Mouse (Mus musculus) kidney, embryonic 15.5 days (tissue): ENCODE results near the gene Gm6377. TPM values are rescaled to one million over a fixed set of nuclear protein-coding genes. Genes with fewer than 3 reads are reported as not detected.

Experiments
- ATAC-seq: fragments of 200-750 bp; cut with Nextera tagmentation; replicated peaks from 2 replicates; pipeline ENCODE4 v1.8.0; 2017; ENCODE audit warnings: moderate TSS enrichment; ENCODE audit not compliant: low FRiP score
- H3K27ac ChIP-seq: fragments of 300-500 bp; sonication (generic); 2 replicates; pipeline ENCODE4 v1.5.1; 2015; ENCODE audit warnings: mild to moderate bottlenecking, inconsistent platforms
- H3K27me3 ChIP-seq: fragments of 300-500 bp; sonication (generic); 2 replicates; pipeline ENCODE4 v1.6.1; 2015; ENCODE audit warnings: inconsistent platforms
- H3K36me3 ChIP-seq: fragments of 300-500 bp; sonication (generic); 2 replicates; pipeline ENCODE4 v1.6.1; 2015; ENCODE audit warnings: inconsistent platforms
- H3K4me1 ChIP-seq: fragments of 300-500 bp; sonication (generic); 2 replicates; pipeline ENCODE4 v1.6.1; 2015; ENCODE audit warnings: inconsistent platforms
- H3K4me2 ChIP-seq: fragments of 300-500 bp; sonication (generic); 2 replicates; pipeline ENCODE4 v1.6.1; 2015; ENCODE audit warnings: moderate library complexity, mild to moderate bottlenecking, inconsistent platforms
- H3K4me3 ChIP-seq: fragments of 300-500 bp; sonication (generic); replicated peaks from 2 replicates; pipeline ENCODE4 v1.5.1; 2015; ENCODE audit warnings: mild to moderate bottlenecking, inconsistent platforms
- H3K9ac ChIP-seq: fragments of 300-500 bp; sonication (generic); 2 replicates; pipeline ENCODE4 v1.6.1; 2015; ENCODE audit warnings: mild to moderate bottlenecking, inconsistent platforms
- H3K9me3 ChIP-seq: fragments of 300-500 bp; sonication (generic); replicated peaks from 2 replicates; pipeline ENCODE4 v1.6.1; 2016; ENCODE audit warnings: inconsistent platforms
- WGBS: fragments of 180-500 bp; shearing (Covaris S2); methylation state at CpG from one replicate; pipeline ENCODE4 v1.1.7; 2015; ENCODE audit warnings: mixed read lengths; 5-methylcytosine and 5-hydroxymethylcytosine counted together
- polyA plus RNA-seq: library from polyadenylated mRNA; unstranded; fragments of >200 nt; fragmentation: Nextera tagmentation; extraction: Ambion mirVana; gene quantifications from 2 replicates; pipeline ENCODE4 v1.2.1, GENCODE M21; 2015

The Gm6377 gene
- polyA plus RNA-seq = 0.08 and 0.14 TPM in 2 replicates

DNA sequence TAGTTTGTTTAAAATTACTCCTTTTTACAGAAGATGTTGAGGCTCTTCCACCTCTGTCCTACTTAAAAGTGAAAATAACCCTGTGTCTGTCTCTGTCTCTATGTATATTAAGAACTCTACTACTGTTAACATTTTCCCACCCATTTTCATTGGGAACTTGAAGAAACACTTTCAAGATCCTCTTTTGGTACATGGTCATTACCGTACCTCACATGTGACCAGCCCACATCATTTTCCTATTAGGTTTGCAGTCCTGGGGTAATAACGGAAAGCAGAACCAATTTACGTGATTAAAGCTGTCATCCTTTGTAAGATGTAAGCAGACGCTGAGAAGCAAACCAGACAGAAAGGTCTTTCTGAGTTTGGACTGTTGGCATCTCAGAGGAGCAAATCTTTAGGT is at the start of gene Gm6377:
TSS of gene Gm6377 (plus strand) at position 289 of the 400 bp plus-strand sequence.
- Histone ChIP-seq H3K27me3 (no peaks in the 10 kb centered on the region), H3K9me3 (no peaks in the 10 kb centered on the region), H3K4me2 (no peak within 1 kb of the TSS), H3K36me3 (no peaks in the 10 kb centered on the region), H3K4me3 (no peak within 1 kb of the TSS), H3K4me1 (no peaks in the 10 kb centered on the region), H3K9ac (no peak within 1 kb of the TSS), H3K27ac (no peak within 1 kb of the TSS)
- WGBS = 87% methylated on average over 4 of the region's 4 CpGs
- no peak for ATAC-seq

DNA sequence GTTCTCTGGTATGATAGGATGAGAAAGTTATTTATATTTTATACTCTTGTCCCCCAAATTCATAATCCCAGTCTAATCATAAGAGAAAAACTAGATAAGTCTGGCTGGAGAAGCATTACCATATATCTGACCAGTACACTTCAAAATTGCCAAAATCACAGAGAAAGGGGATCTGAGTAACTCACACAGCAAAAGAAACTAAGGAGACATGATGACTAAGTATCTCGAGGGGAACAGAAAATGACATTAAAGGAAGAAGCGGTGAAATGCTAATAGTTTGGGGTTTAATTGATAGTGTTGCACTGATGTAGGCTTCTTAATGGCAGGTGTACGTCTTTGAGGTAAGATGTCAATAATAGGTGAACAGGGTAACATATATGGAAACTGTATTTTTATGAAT is 49.4 kb upstream of the Gm6377 start:
- WGBS = 80% methylated on average over 3 of the region's 3 CpGs
- Histone ChIP-seq H3K9me3 (no peaks in the 10 kb centered on the region), H3K4me1 (no peaks in the 10 kb centered on the region), H3K4me2 (no peak overlapping the region), H3K9ac (no peak overlapping the region), H3K4me3 (no peak overlapping the region), H3K27me3 (no peaks in the 10 kb centered on the region), H3K27ac (no peak overlapping the region), H3K36me3 (no peaks in the 10 kb centered on the region)
- ATAC-seq = no peak

DNA sequence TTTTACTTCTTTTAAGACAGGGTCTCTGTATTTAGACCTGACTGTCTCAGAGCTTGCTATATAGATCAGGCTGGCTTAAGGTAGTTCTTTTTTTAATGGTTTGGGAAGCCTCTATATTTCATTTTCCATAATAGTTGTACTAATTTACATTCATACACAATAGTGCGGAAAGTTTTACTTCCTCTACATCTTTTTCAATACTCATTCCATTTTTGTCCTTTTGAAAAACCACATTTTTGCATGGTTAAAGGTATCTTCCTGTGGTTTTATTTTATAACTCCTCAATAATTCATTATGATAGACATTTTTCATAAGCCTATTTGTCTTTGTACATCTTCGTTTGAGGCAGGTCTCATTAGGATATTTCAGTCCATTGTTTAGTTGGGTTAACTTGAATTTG is 45.3 kb upstream of the Gm6377 start:
- H3K27me3 ChIP-seq = no peaks in the 10 kb centered on the region
- 87% methylated on average over 2 of the region's 2 CpGs for WGBS
- no peak overlapping the region for H3K27ac ChIP-seq
- no peak for ATAC-seq
- no peaks in the 10 kb centered on the region for H3K9me3 ChIP-seq
- no peak overlapping the region for H3K4me2 ChIP-seq
- H3K9ac ChIP-seq = no peak overlapping the region
- no peaks in the 10 kb centered on the region for H3K36me3 ChIP-seq
- H3K4me3 ChIP-seq = no peak overlapping the region
- no peaks in the 10 kb centered on the region for H3K4me1 ChIP-seq

DNA sequence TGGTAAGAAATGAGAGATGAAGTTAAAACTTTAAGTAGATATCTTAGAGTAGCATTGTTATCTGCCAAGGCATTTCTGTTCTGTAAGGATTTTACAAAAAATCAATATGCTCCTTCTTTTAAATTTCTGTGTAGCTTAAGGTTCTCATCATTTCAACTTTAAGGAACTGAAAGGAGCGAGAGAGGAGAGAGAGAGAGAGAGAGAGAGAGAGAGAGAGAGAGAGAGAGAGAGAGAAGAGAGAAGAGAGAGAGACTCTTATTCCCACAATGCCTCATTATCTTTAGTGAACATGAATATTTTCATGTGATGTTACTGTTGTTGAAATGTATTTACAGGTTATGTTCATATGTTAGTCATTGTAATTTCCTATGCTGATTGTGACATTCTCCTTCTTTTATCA is 36.2 kb upstream of the Gm6377 start:
- Histone ChIP-seq H3K4me1 (no peaks in the 10 kb centered on the region), H3K4me3 (no peak overlapping the region), H3K9ac (no peak overlapping the region), H3K9me3 (no peaks in the 10 kb centered on the region), H3K4me2 (no peak overlapping the region), H3K27ac (no peak overlapping the region), H3K27me3 (no peaks in the 10 kb centered on the region), H3K36me3 (no peaks in the 10 kb centered on the region)
- WGBS = 94% methylated on average over 1 of the region's 1 CpGs
- ATAC-seq = no peak

DNA sequence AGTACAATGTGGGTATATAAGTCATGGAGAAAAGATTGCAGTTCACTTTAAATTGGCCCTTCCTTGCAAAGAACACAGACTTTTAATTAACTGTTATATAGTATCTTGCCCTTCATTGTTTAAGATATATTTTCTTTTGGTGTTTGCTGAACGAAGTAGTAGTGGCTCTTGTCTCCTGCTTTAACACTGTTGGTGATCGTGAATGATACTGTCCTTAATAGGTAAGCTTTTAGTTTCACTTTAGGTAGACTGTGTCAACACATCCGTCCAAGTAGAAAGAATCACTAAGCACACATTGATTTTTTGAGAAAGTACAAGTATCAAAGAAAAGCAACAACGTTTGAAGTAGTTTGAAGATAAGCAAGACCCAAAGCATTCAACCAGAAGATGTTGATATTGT is 35.7 kb upstream of the Gm6377 start:
- Histone ChIP-seq H3K4me2 (no peak overlapping the region), H3K4me1 (no peaks in the 10 kb centered on the region), H3K9me3 (no peaks in the 10 kb centered on the region), H3K4me3 (no peak overlapping the region), H3K9ac (no peak overlapping the region), H3K27ac (no peak overlapping the region), H3K27me3 (no peaks in the 10 kb centered on the region), H3K36me3 (no peaks in the 10 kb centered on the region)
- no peak for ATAC-seq
- 79% methylated on average over 4 of the region's 4 CpGs for WGBS

DNA sequence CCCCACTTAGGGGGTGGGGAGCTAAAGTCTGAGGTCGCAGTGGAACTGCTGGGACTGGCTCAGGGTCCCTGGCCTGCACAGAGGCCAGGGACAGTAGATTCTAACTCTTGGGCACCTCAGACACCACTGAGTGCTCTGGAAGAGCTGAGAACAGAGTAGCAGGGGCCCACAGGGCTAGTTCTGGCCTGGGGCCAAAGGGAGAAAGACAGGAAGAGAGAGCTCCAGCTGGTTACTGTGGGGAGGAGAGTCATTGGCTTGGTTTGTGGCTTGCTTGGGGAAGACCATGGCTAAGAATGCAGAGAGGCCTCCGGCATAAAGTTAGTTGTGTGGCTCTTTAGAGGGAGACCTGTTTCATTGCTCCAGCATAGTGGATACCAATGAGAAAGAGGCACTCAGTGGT is 21.5 kb upstream of the Gm6377 start:
- no peaks in the 10 kb centered on the region for H3K4me1 ChIP-seq
- no peak overlapping the region for H3K27ac ChIP-seq
- ATAC-seq = no peak
- WGBS = 59% methylated on average over 2 of the region's 2 CpGs
- H3K9ac ChIP-seq = no peak overlapping the region
- H3K4me3 ChIP-seq = no peak overlapping the region
- no peaks in the 10 kb centered on the region for H3K27me3 ChIP-seq
- no peak overlapping the region for H3K4me2 ChIP-seq
- no peaks in the 10 kb centered on the region for H3K9me3 ChIP-seq
- no peaks in the 10 kb centered on the region for H3K36me3 ChIP-seq

DNA sequence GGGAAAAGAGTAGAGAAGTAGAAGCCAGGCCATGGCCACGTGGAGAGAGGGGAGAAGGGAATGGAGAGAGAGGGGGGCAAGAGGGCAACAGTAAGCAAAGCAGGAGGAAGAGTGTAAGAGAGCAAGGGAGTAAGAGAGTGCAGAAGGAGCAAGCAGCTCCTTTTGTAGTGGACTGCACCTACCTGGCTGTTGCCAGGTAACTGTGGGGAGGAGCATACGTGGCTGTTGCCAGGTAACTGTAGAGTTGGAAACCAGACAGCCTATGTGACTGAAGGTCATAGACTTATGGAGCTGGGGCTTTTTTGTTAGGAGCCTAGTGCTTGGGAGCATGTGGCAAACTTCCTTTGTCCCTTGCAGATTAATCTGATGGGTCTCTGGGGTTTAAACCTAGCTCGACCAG is 21.1 kb upstream of the Gm6377 start:
- 42% methylated on average over 3 of the region's 3 CpGs for WGBS
- H3K27me3 ChIP-seq = no peaks in the 10 kb centered on the region

DNA sequence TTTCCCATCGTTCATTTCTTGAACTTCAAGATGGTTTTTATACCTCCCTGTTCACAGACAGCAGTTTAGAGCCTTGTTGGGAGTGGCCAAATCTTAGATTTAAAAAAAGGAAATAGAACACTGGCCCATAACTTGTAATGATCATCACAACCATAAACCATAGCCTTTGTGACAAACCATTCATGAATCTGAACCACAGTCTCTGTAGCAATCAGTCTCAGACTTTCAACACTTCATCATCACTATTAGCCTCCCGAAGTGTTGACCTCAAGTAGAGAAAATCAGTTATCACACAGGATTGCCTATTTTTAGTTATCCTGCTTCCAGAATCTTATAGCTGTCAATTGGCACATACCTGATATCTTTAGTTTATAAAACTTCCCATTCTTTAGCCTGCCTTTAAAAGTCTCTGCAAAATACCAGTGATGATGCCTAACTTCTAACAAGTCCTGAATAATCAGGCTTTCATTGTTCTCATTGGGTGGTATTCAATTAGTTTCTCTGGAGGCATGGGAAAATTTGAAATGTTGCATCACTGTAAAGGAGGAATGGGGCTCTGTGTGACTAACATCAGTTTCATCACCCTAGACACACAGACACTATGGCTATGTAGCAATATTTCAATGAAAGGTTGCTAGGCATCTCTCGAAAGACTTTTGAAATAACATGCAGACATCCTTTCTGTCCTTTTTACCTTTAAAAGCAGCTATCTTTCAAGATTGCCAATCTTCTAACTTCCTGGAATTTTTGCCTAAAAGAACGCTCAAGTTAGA is 11.7 kb upstream of the Gm6377 start:
- Histone ChIP-seq H3K4me3 (no peak overlapping the region), H3K9ac (no peak overlapping the region), H3K4me2 (no peak overlapping the region), H3K27ac (no peak overlapping the region), H3K9me3 (no peaks in the 10 kb centered on the region), H3K36me3 (no peaks in the 10 kb centered on the region), H3K27me3 (no peaks in the 10 kb centered on the region), H3K4me1 (no peaks in the 10 kb centered on the region)
- ATAC-seq = no peak
- WGBS = 83% methylated on average over 4 of the region's 4 CpGs

More for the DNA sequence above, 21.1 kb upstream of the Gm6377 start:
- H3K9me3 ChIP-seq = no peaks in the 10 kb centered on the region
- no peak overlapping the region for H3K9ac ChIP-seq
- no peak overlapping the region for H3K27ac ChIP-seq
- H3K4me3 ChIP-seq = no peak overlapping the region
- H3K4me2 ChIP-seq = no peak overlapping the region
- H3K36me3 ChIP-seq = no peaks in the 10 kb centered on the region
- peak; percentile 43; the same call in 1 of the 2 replicates for ATAC-seq
- H3K4me1 ChIP-seq = no peaks in the 10 kb centered on the region

DNA sequence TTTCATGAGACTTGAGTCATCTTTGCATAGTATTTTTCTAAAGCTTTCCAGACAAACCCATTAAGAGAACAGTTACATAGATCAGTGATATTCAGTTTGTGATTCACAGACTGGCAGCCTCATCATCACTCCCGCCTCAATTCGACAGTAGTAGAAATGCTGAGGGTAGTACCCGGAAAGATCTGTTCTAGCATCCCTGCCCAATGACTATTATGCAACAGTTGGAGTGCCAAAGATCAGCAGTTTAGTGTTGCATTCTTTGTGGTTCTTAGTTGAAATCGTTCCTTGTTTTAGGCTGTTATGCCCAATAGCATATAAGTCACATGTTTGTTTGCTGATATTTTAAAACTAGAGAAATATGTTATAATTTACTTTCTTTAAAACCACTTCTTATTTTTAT is 6.9 kb upstream of the Gm6377 start:
- Histone ChIP-seq H3K4me2 (no peak overlapping the region), H3K9me3 (no peaks in the 10 kb centered on the region), H3K27ac (no peak overlapping the region), H3K36me3 (no peaks in the 10 kb centered on the region), H3K9ac (no peak overlapping the region), H3K4me1 (no peaks in the 10 kb centered on the region), H3K4me3 (no peak overlapping the region), H3K27me3 (no peaks in the 10 kb centered on the region)
- ATAC-seq = no peak
- WGBS = 93% methylated on average over 4 of the region's 4 CpGs

DNA sequence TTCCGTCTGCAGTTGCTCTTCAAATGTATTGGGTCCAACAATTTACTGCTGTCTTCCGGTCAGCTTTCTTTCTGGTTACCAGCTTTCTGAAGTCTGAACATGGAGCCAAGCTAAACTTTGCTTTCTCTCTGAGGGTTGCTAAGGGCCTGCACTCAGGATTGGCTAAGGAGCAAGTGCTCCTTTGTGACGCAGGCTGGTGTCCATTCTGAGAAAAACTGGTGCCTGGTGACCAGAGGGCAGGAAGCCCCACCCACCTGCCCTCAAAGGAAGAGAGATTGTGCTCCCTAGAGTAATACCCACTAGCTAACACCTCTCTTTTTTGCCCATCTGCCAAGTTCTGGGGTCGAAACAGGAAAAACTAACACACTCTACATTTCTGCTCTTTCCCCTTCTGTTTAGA is 5.6 kb upstream of the Gm6377 start:
- 45% methylated on average over 4 of the region's 4 CpGs for WGBS

DNA sequence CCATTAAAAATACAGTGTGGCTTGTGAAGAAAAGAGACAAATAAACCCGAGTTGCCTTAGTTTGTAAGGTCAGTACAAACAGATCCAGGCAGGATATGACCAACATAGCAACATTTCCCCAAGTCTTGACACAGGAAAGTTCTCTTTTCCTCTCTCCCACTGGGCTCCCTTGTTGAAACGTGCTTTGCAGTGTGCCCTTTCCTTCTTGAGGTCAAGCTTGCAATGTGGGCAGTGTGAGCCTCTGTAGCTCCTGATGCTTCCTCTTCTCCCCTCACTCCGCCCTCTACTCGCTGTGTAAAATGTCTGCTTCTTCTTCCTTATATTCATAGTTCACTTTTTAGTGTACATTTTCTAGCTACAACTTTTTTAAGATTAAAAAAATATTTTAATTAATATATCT is 5.1 kb upstream of the Gm6377 start:
- H3K4me3 ChIP-seq = no peak overlapping the region
- H3K9me3 ChIP-seq = no peaks in the 10 kb centered on the region
- no peaks in the 10 kb centered on the region for H3K4me1 ChIP-seq
- 0 out of 2 replicates have a peak, but pooled peaks have one; percentile 46 for ATAC-seq
- H3K27me3 ChIP-seq = no peaks in the 10 kb centered on the region
- H3K9ac ChIP-seq = no peak overlapping the region
- H3K27ac ChIP-seq = 0 out of 2 replicates have a peak overlapping the region, but pooled peaks have one; percentile 27
- H3K36me3 ChIP-seq = no peaks in the 10 kb centered on the region
- H3K4me2 ChIP-seq = no peak overlapping the region
- 51% methylated on average over 4 of the region's 4 CpGs for WGBS

More for the DNA sequence above, 5.6 kb upstream of the Gm6377 start:
- Histone ChIP-seq H3K27ac (0 out of 2 replicates have a peak overlapping the region, but pooled peaks have one; percentile 27), H3K9ac (no peak overlapping the region), H3K4me3 (no peak overlapping the region), H3K9me3 (no peaks in the 10 kb centered on the region), H3K4me2 (no peak overlapping the region), H3K27me3 (no peaks in the 10 kb centered on the region), H3K4me1 (no peaks in the 10 kb centered on the region), H3K36me3 (no peaks in the 10 kb centered on the region)
- ATAC-seq = peak; percentile 73; the same call in 1 of the 2 replicates

DNA sequence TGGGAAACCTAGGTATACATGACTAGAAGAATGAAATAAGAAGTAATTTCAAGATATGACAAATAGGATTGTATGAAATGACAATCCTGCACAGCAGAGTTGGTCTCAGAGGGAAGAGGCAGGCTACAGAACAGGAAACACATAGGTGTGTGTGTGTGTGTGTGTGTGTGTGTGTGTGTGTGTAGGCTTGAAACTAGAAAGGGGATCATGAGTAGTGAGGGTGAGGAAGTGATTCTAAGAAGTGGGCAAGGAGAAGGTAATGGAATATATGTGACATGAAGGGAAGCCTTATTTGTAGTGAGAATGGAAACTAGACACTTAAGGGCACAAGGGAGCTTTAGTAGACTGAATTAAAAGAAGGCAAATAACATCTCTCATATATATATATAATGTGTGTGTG is 11.3 kb downstream of the Gm6377 start:
- no peak overlapping the region for H3K4me2 ChIP-seq

DNA sequence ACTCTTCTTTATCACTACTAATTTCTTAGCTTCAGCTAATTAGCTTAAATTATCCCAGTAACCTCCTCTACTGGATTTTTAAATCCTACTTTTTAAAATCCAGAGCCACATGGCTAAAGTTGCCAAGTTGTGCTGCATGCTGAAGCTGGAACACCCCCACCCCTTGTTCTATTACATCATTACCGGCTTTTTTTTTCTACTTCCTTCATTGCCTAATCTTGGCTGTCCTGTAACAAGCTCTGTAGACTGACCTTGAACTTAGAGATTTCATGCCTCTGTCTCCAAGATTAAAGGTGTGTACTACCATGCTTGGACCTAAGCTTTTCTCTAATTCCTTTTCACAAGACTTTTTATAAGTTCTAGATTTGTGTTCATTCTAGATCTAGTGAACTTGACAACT is 32.2 kb downstream of the Gm6377 start:
- 91% methylated on average over 1 of the region's 1 CpGs for WGBS
- Histone ChIP-seq H3K9me3 (no peaks in the 10 kb centered on the region), H3K27me3 (no peaks in the 10 kb centered on the region), H3K4me1 (no peaks in the 10 kb centered on the region), H3K27ac (no peak overlapping the region), H3K9ac (no peak overlapping the region), H3K4me2 (no peak overlapping the region), H3K36me3 (no peaks in the 10 kb centered on the region), H3K4me3 (no peak overlapping the region)
- ATAC-seq = no peak

More for the DNA sequence above, 11.3 kb downstream of the Gm6377 start:
- Histone ChIP-seq H3K4me3 (no peak overlapping the region), H3K9ac (no peak overlapping the region), H3K27ac (no peak overlapping the region), H3K4me1 (no peaks in the 10 kb centered on the region), H3K36me3 (no peaks in the 10 kb centered on the region), H3K9me3 (no peaks in the 10 kb centered on the region), H3K27me3 (no peaks in the 10 kb centered on the region)
- ATAC-seq = no peak
